Mouse (Mus musculus): Measurements from ENCODE around the gene Vmn1r4. TPM values are rescaled to one million over a fixed set of nuclear protein-coding genes. Genes with fewer than 3 reads are reported as not detected.

Vmn1r4 gene
- polyA plus RNA-seq, 1 experiment = 0.35 TPM

GRCm38 (mm10) chr6:56910910-56911309 is 12.9 kb upstream of the Vmn1r4 start:
- H3K4me1 ChIP-seq (ENCODE audit: control insufficient read depth, insufficient read depth, low read length) = no peaks in the 10 kb centered on the region; the same call in 1 of the 2 replicates
- TF ChIP-seq CTCF (IDR thresholded peaks at IDR 0.05; ENCODE audit: extremely low read depth, insufficient read depth, low read length) (no peak), POLR2A (IDR thresholded peaks at IDR 0.05; ENCODE audit: extremely low read depth, insufficient read depth, low read length) (no peak)
- no peak overlapping the region for H3K27ac ChIP-seq (ENCODE audit: insufficient read depth, low read length)
- no peak overlapping the region for H3K4me3 ChIP-seq (ENCODE audit: insufficient read depth, low read length)

GRCm38 (mm10) chr6:56913092-56913858 is 10.5 kb upstream of the Vmn1r4 start:
- peaks cover 1% of the 10 kb centered on the region; the same call in 1 of the 2 replicates for H3K4me1 ChIP-seq (ENCODE audit: control insufficient read depth, insufficient read depth, low read length)
- no peak overlapping the region for H3K27ac ChIP-seq (ENCODE audit: insufficient read depth, low read length)
- no peak overlapping the region for H3K4me3 ChIP-seq (ENCODE audit: insufficient read depth, low read length)
- TF ChIP-seq POLR2A (IDR thresholded peaks at IDR 0.05; ENCODE audit: extremely low read depth, insufficient read depth, low read length) (no peak), CTCF (IDR thresholded peaks at IDR 0.05; ENCODE audit: extremely low read depth, insufficient read depth, low read length) (no peak)

- no peak overlapping the region for H3K27ac ChIP-seq (ENCODE audit: insufficient read depth, low read length)
- no peak for TF ChIP-seq CTCF (IDR thresholded peaks at IDR 0.05; ENCODE audit: extremely low read depth, insufficient read depth, low read length)
- TF ChIP-seq POLR2A (IDR thresholded peaks at IDR 0.05; ENCODE audit: extremely low read depth, insufficient read depth, low read length) = no peak
- peaks cover 1% of the 10 kb centered on the region; the same call in 1 of the 2 replicates for H3K4me1 ChIP-seq (ENCODE audit: control insufficient read depth, insufficient read depth, low read length)
- H3K4me3 ChIP-seq (ENCODE audit: insufficient read depth, low read length) = no peak overlapping the region
These were observed 7.5 kb upstream of the Vmn1r4 start for GRCm38 (mm10) chr6:56916279-56916678.

GRCm38 (mm10) chr6:56917578-56918368 is 6.0 kb upstream of the Vmn1r4 start:
- Histone ChIP-seq H3K4me1 (ENCODE audit: control insufficient read depth, insufficient read depth, low read length) (peaks cover 1% of the 10 kb centered on the region; the same call in 1 of the 2 replicates), H3K27ac (ENCODE audit: insufficient read depth, low read length) (no peak overlapping the region), H3K4me3 (ENCODE audit: insufficient read depth, low read length) (no peak overlapping the region)
- TF ChIP-seq CTCF (IDR thresholded peaks at IDR 0.05; ENCODE audit: extremely low read depth, insufficient read depth, low read length) = no peak
- TF ChIP-seq POLR2A (IDR thresholded peaks at IDR 0.05; ENCODE audit: extremely low read depth, insufficient read depth, low read length) = no peak

GRCm38 (mm10) chr6:56919330-56920044 is 4.3 kb upstream of the Vmn1r4 start:
- no peak overlapping the region for H3K27ac ChIP-seq (ENCODE audit: insufficient read depth, low read length)
- no peak for TF ChIP-seq POLR2A (IDR thresholded peaks at IDR 0.05; ENCODE audit: extremely low read depth, insufficient read depth, low read length)
- TF ChIP-seq CTCF (IDR thresholded peaks at IDR 0.05; ENCODE audit: extremely low read depth, insufficient read depth, low read length) = no peak
- peaks cover 1% of the 10 kb centered on the region; the same call in 1 of the 2 replicates for H3K4me1 ChIP-seq (ENCODE audit: control insufficient read depth, insufficient read depth, low read length)
- H3K4me3 ChIP-seq (ENCODE audit: insufficient read depth, low read length) = no peak overlapping the region

- Histone ChIP-seq H3K4me1 (ENCODE audit: control insufficient read depth, insufficient read depth, low read length) (peaks cover 3% of the 10 kb centered on the region; the same call in 1 of the 2 replicates), H3K4me3 (ENCODE audit: insufficient read depth, low read length) (no peak overlapping the region), H3K27ac (ENCODE audit: insufficient read depth, low read length) (no peak overlapping the region)
- TF ChIP-seq POLR2A (IDR thresholded peaks at IDR 0.05; ENCODE audit: extremely low read depth, insufficient read depth, low read length) (no peak), CTCF (IDR thresholded peaks at IDR 0.05; ENCODE audit: extremely low read depth, insufficient read depth, low read length) (no peak)
These were observed 3.4 kb upstream of the Vmn1r4 start for GRCm38 (mm10) chr6:56920222-56921092.

- Histone ChIP-seq H3K4me3 (ENCODE audit: insufficient read depth, low read length) (peak overlapping the region; percentile 44), H3K4me1 (ENCODE audit: control insufficient read depth, insufficient read depth, low read length) (peaks cover 2% of the 10 kb centered on the region; the same call in 1 of the 2 replicates), H3K27ac (ENCODE audit: insufficient read depth, low read length) (peak overlapping the region; percentile 66)
- TF ChIP-seq POLR2A (IDR thresholded peaks at IDR 0.05; ENCODE audit: extremely low read depth, insufficient read depth, low read length) (no peak), CTCF (IDR thresholded peaks at IDR 0.05; ENCODE audit: extremely low read depth, insufficient read depth, low read length) (no peak)
These were observed 487 bp upstream of the Vmn1r4 start for GRCm38 (mm10) chr6:56923331-56923725.

- TF ChIP-seq POLR2A (IDR thresholded peaks at IDR 0.05; ENCODE audit: extremely low read depth, insufficient read depth, low read length) = no peak
- no peak for TF ChIP-seq CTCF (IDR thresholded peaks at IDR 0.05; ENCODE audit: extremely low read depth, insufficient read depth, low read length)
- H3K27ac ChIP-seq (ENCODE audit: insufficient read depth, low read length) = no peak overlapping the region
These were observed 8.0 kb downstream of the Vmn1r4 start for GRCm38 (mm10) chr6:56931648-56932415.

More at GRCm38 (mm10) chr6:56931648-56932415, 8.0 kb downstream of the Vmn1r4 start:
- no peak overlapping the region for H3K4me3 ChIP-seq (ENCODE audit: insufficient read depth, low read length)
- no peaks in the 10 kb centered on the region for H3K4me1 ChIP-seq (ENCODE audit: control insufficient read depth, insufficient read depth, low read length)
